Mouse (Mus musculus) B cell, adult 2 months (primary cell): ENCODE results near the gene Mrvi1.
A peak's percentile ranks its signal among the peaks of the same experiment; 100 is the strongest.

ENCODE experiments used
- DNase-seq, 2 experiments: peaks; one replicate each; pipeline ENCODE4 v3.0.0; 2022

Mrvi1 gene

GRCm38 (mm10) chr7:110876965-110877364 lies 105.3 kb downstream of the Mrvi1 start:
- DNase-seq, result no peak

GRCm38 (mm10) chr7:110868807-110869206 lies 113.5 kb downstream of the Mrvi1 start:
- no peak for DNase-seq

- no peak for DNase-seq
Measured at GRCm38 (mm10) chr7:110867116-110867515, 115.1 kb downstream of the Mrvi1 start.

- DNase-seq, result no peak
Measured at GRCm38 (mm10) chr7:110866021-110866420, 116.2 kb downstream of the Mrvi1 start.

GRCm38 (mm10) chr7:110865570-110865969 lies 116.7 kb downstream of the Mrvi1 start:
- DNase-seq, result no peak

GRCm38 (mm10) chr7:110865038-110865437 lies 117.2 kb downstream of the Mrvi1 start:
- no peak for DNase-seq

GRCm38 (mm10) chr7:110862751-110863289 lies 119.4 kb downstream of the Mrvi1 start, which contains the start of gene Lyve1:
Gene Lyve1, minus strand, starts transcription at chr7:110863239.
- no peak for DNase-seq

- DNase-seq, result no peak
Measured at GRCm38 (mm10) chr7:110860129-110860528, 122.1 kb downstream of the Mrvi1 start.

GRCm38 (mm10) chr7:110855604-110856003 lies 126.7 kb downstream of the Mrvi1 start:
- DNase-seq, result no peak

GRCm38 (mm10) chr7:110854927-110855546 lies 127.2 kb downstream of the Mrvi1 start:
- DNase-seq, result no peak

GRCm38 (mm10) chr7:110854519-110854918 lies 127.7 kb downstream of the Mrvi1 start:
- no peak for DNase-seq

GRCm38 (mm10) chr7:110853611-110854010 lies 128.7 kb downstream of the Mrvi1 start:
- DNase-seq, result no peak

GRCm38 (mm10) chr7:110851541-110852203 lies 130.6 kb downstream of the Mrvi1 start:
- DNase-seq, result no peak

- DNase-seq, result no peak
Measured at GRCm38 (mm10) chr7:110848371-110848770, 133.9 kb downstream of the Mrvi1 start.

- DNase-seq, result no peak
Measured at GRCm38 (mm10) chr7:110847321-110847720, 134.9 kb downstream of the Mrvi1 start.

GRCm38 (mm10) chr7:110843916-110844874 lies 138.1 kb downstream of the Mrvi1 start, which contains the start of gene Rnf141:
Gene Rnf141, minus strand, starts transcription at chr7:110844457.
- peak; percentile 97 for DNase-seq

- DNase-seq, result peak; percentile 55 to 60
Measured at GRCm38 (mm10) chr7:110840332-110840731, 141.9 kb downstream of the Mrvi1 start.

GRCm38 (mm10) chr7:110834522-110834921 lies 147.7 kb downstream of the Mrvi1 start:
- no peak for DNase-seq

- DNase-seq, result no peak
Measured at GRCm38 (mm10) chr7:110834018-110834417, 148.2 kb downstream of the Mrvi1 start.

- DNase-seq, result no peak
Measured at GRCm38 (mm10) chr7:110833024-110833423, 149.2 kb downstream of the Mrvi1 start.

GRCm38 (mm10) chr7:110823995-110824953 lies 158.0 kb downstream of the Mrvi1 start:
- no peak for DNase-seq

- DNase-seq, result no peak
Measured at GRCm38 (mm10) chr7:110823593-110823992, 158.7 kb downstream of the Mrvi1 start.
